Mouse (Mus musculus): ENCODE data around the gene Olfr993.

Gene Olfr993

GRCm38 (mm10) chr2:85414777-85415176, at the start of gene Olfr993:
Gene Olfr993 (minus strand): TSS chr2:85414877.
- no peak for DNase-seq (ENCODE audit: low spot score in 2 of 2)

DNA sequence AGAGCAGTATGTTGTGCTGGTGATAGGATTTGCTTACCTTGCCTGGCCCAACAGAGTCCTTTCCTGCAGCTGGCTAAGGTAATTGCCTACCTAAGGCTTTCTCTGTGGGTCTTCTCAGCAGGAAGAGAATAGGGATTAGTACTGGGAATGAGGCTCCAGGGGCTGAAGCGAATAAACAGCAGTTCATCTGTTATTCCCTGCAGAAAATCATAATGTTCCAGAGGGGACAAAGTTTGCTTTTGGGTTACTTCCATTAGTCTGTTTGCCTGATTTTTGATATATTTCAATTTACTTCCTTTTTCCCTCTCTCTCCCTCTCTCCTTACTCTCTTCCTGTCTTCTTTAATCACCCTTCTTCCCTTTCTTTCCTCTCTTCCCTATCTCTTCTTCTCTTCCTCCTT, 28.9 kb upstream of the Olfr993 start, which contains the start of gene Olfr995:
Olfr995 (minus strand) TSS at position 101 of the 400 bp plus-strand sequence.
- DNase-seq (ENCODE audit: low spot score in 2 of 2): no peak

DNA sequence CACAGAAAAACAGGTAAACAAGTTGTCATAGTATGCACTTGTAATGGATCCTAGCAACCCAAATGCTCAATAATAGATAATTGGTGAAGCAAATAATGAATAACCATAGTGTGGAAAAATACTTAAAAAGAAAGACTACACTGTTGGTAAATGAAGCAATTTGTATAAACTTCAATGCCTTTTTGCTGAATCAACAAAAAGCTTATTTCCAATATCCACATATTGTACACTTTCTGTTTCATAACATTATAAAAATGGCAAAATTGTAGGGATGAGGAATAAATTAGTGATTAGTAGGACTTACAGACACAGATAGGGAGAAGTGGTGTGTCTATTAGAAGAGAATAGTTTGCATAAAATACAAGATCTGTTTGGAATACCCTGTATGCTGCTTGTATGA, 27.9 kb upstream of the Olfr993 start:
- no peak for DNase-seq (ENCODE audit: low spot score in 2 of 2)

DNA sequence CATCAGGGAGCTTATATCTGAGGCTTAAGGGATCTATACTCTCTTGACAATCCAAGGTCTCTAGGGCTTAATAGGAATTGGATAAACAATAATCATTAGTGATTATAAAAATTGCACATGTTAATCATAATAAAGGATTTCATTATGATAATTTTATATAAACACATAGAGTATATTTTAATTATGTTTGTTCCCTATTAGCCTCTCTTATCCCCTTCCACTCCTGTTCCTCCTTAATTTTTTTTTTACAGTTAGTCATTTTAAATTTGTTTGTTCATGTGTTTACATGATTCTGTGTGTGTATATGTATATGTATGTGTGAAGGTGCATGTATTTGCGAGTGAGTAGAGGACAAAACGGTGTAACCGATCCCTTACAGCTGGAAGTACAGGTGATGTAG, 21.7 kb upstream of the Olfr993 start, which contains the start of gene Olfr994:
Olfr994 (minus strand) TSS at position 101 of the 400 bp plus-strand sequence.
- no peak for DNase-seq (ENCODE audit: low spot score in 2 of 2)

- DNase-seq (ENCODE audit: low spot score in 2 of 2): no peak
Measured at GRCm38 (mm10) chr2:85425893-85426292, 11.2 kb upstream of the Olfr993 start.

GRCm38 (mm10) chr2:85409369-85409768, 5.3 kb downstream of the Olfr993 start, which contains the start of gene Olfr992:
Gene Olfr992 (minus strand): TSS chr2:85409469.
- no peak for DNase-seq (ENCODE audit: low spot score in 2 of 2)
